8 mouse cellular contexts compared by ENCODE assay signal in the genomic region with DNA sequence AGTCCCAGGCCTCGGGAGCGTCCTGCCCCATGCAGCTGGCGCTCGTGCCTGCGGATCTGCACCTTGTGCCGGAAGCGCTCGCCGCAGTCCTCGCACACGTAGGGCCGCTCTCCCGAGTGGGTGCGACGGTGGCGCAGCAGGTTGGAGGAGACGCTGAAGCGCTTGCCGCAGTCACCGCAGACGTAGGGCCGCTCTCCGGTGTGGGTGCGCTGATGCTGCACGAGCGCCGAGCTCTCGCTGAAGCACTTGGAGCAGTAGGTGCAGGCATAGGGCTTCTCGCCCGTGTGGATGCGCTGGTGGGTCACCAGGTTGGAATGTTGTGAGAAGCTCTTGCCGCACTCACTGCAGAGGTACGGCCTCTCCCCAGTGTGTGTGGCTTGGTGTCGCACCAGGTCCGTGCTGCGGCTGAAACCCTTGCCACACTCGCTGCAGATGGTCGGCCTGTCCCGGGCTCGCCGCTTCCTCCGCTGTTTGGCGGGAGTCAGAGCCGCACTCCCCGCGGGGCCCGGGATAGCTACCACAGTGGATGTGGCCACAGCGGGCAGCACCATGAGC. TPM values are rescaled to one million over a fixed set of nuclear protein-coding genes. Genes with fewer than 3 reads are reported as not detected.
DNase-seq lines count a peak whose midpoint lies in the region; ATAC-seq lines count a peak whose summit lies in the region.

No protein-coding gene starts in this region.

- peak overlapping the region; percentile 49 for H3K4me2 ChIP-seq in kidney, embryonic 14.5 days (replicated peaks; ENCODE audit: low read depth, low read length)

- peaks cover 5% of the 10 kb centered on the region; the same call in 1 of the 2 replicates for H3K4me1 ChIP-seq in kidney, embryonic 14.5 days (ENCODE audit: control insufficient read depth, insufficient read depth, low read length)
- peaks cover 16% of the 10 kb centered on the region for H3K4me1 ChIP-seq in megakaryocyte, embryonic 14.5 days

- no peaks in the 10 kb centered on the region for H3K36me3 ChIP-seq in kidney, embryonic 14.5 days (ENCODE audit: control insufficient read depth, insufficient read depth, low read length)
- no peaks in the 10 kb centered on the region for H3K36me3 ChIP-seq in megakaryocyte, embryonic 14.5 days (replicated peaks; ENCODE audit: low read length)

- 1% methylated on average over 47 of the region's 48 CpGs for WGBS in kidney, embryonic 14.5 days

- peak; percentile 30; the same call in 1 of the 2 replicates for ATAC-seq in kidney, embryonic 14.5 days (ENCODE audit: low FRiP score, low TSS enrichment)
- peak; percentile 52 to 53; a peak in 3 of 4 replicates for ATAC-seq in hematopoietic stem cell, adult 5-6 weeks (replicated peaks in 1 of 2; ENCODE audit: insufficient read depth in 1 of 2, low FRiP score in 2 of 2, low TSS enrichment in 1 of 2, low read depth in 1 of 2, poor library complexity in 2 of 2, severe bottlenecking in 2 of 2)

- peak overlapping the region; percentile 35; the same call in 1 of the 2 replicates for H3K9ac ChIP-seq in kidney, embryonic 14.5 days (ENCODE audit: low read depth, low read length)

- H3K27me3 ChIP-seq in kidney, embryonic 14.5 days (ENCODE audit: control insufficient read depth, insufficient read depth, low read length), result peaks cover 58% of the 10 kb centered on the region
- peaks cover 93% of the 10 kb centered on the region for H3K27me3 ChIP-seq in megakaryocyte, embryonic 14.5 days (replicated peaks)

- H3K9me3 ChIP-seq in kidney, embryonic 14.5 days (ENCODE audit: control insufficient read depth, low read length), result no peaks in the 10 kb centered on the region
- peaks cover 30% of the 10 kb centered on the region for H3K9me3 ChIP-seq in megakaryocyte, embryonic 14.5 days

- DNase-seq in kidney, adult 8-10 months, result no peak
- peak; percentile 48 for DNase-seq in cerebellum, adult 11-12 months
- peak; percentile 59 for DNase-seq in thymus, postnatal 4 days
- no peak for DNase-seq in layer of hippocampus, adult 11-12 months (ENCODE audit: low spot score)
- no peak for DNase-seq in adrenal gland, postnatal 25 days

- no peak overlapping the region for H3K27ac ChIP-seq in kidney, embryonic 14.5 days (ENCODE audit: low read depth, low read length)

- peak overlapping the region; percentile 29 for H3K4me3 ChIP-seq in kidney, embryonic 14.5 days (ENCODE audit: low read length)
- peak overlapping the region; percentile 79 for H3K4me3 ChIP-seq in megakaryocyte, embryonic 14.5 days (replicated peaks)

RNA-seq across cellular contexts. Expression of a gene that starts 5.6 kb away (rescaled TPM):
- polyA plus RNA-seq in kidney, embryonic 14.5 days (2014; fragmentation: Nextera tagmentation; extraction: Ambion mirVana), result 0.06 and 0.08 TPM in 2 replicates
- 0.38 TPM in 1 of 2 replicates, not detected in the other for total RNA-seq in hematopoietic stem cell, adult 5-6 weeks (2017)
- 0.06 TPM in 1 of 2 replicates, not detected in the other for polyA plus RNA-seq in megakaryocyte, embryonic 14.5 days (2012; ENCODE audit: insufficient read depth, low replicate concordance)
- total RNA-seq in adrenal gland, postnatal 25 days (2021), result 0.24 and 0.29 TPM in 2 replicates

RNA-seq across cellular contexts. Expression of a gene that starts 18.0 kb away (rescaled TPM):
- 2.2 and 2.5 TPM in 2 replicates for polyA plus RNA-seq in kidney, embryonic 14.5 days (2014; fragmentation: Nextera tagmentation; extraction: Ambion mirVana)
- 5.4 and 8.0 TPM in 2 replicates for total RNA-seq in hematopoietic stem cell, adult 5-6 weeks (2017)
- polyA plus RNA-seq in megakaryocyte, embryonic 14.5 days (2012; ENCODE audit: insufficient read depth, low replicate concordance), result 1.1 and 1.7 TPM in 2 replicates
- total RNA-seq in adrenal gland, postnatal 25 days (2021), result 7.4 and 11.6 TPM in 2 replicates

RNA-seq across cellular contexts. Expression of a gene that starts 27.3 kb away (rescaled TPM):
- polyA plus RNA-seq in kidney, embryonic 14.5 days (2014; fragmentation: Nextera tagmentation; extraction: Ambion mirVana), result 34.5 and 39.9 TPM in 2 replicates
- total RNA-seq in hematopoietic stem cell, adult 5-6 weeks (2017), result 13.5 and 20.7 TPM in 2 replicates
- polyA plus RNA-seq in megakaryocyte, embryonic 14.5 days (2012; ENCODE audit: insufficient read depth, low replicate concordance), result 53.2 and 90.1 TPM in 2 replicates
- 36.5 and 39.8 TPM in 2 replicates for total RNA-seq in adrenal gland, postnatal 25 days (2021)

RNA-seq across cellular contexts. Expression of a gene that starts 41.2 kb away (rescaled TPM):
- polyA plus RNA-seq in kidney, embryonic 14.5 days (2014; fragmentation: Nextera tagmentation; extraction: Ambion mirVana), result 63.4 and 86.2 TPM in 2 replicates
- total RNA-seq in hematopoietic stem cell, adult 5-6 weeks (2017), result 34.3 and 39.5 TPM in 2 replicates
- polyA plus RNA-seq in megakaryocyte, embryonic 14.5 days (2012; ENCODE audit: insufficient read depth, low replicate concordance), result 56.0 and 65.8 TPM in 2 replicates
- total RNA-seq in adrenal gland, postnatal 25 days (2021), result 58.7 and 66.5 TPM in 2 replicates

RNA-seq across cellular contexts. Expression of a gene that starts 52.9 kb away (rescaled TPM):
- 11.4 and 19.6 TPM in 2 replicates for polyA plus RNA-seq in kidney, embryonic 14.5 days (2014; fragmentation: Nextera tagmentation; extraction: Ambion mirVana)
- 26.0 and 28.5 TPM in 2 replicates for total RNA-seq in hematopoietic stem cell, adult 5-6 weeks (2017)
- 1.3 and 1.7 TPM in 2 replicates for polyA plus RNA-seq in megakaryocyte, embryonic 14.5 days (2012; ENCODE audit: insufficient read depth, low replicate concordance)
- 22.3 and 22.9 TPM in 2 replicates for total RNA-seq in adrenal gland, postnatal 25 days (2021)

Comparison
In these comparisons a context has a peak if more than half of its experiments do, and no peak if none do; other contexts are left out.
1. DNase-seq: peak in cerebellum, adult 11-12 months (single experiment) and thymus, postnatal 4 days (single experiment); none in kidney, adult 8-10 months (0 of 2), layer of hippocampus, adult 11-12 months (single experiment) and adrenal gland, postnatal 25 days (single experiment).